Mouse (Mus musculus): ENCODE results near the gene Prkaa1. TPM values are rescaled to one million over a fixed set of nuclear protein-coding genes. Genes with fewer than 3 reads are reported as not detected.

Prkaa1 gene
- polyA plus RNA-seq, 1 experiment from 2014 or later = 12.6 TPM

DNA sequence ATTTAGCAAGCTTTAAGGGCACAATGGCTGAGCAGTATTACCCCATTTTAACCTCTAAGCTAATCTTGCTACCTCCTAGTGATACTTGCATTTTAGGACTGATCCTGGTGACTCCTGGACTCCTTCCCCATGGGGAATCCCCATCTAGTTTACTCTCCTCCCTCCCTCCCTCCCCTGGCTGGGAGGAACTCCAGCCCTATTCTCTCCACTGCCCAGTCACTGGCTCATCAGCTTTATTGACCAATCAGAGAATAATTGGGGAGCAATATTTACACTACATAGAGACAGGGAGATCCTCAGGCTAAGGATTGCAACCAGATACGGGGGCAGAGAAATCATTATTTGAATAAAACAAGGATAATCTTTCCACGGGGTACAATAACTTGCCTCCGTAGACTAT lies 9.5 kb upstream of the Prkaa1 start:
- no peaks in the 10 kb centered on the region for H3K27me3 ChIP-seq
- no peak for ATAC-seq (replicated peaks)
- H3K9ac ChIP-seq (replicated peaks) = no peak overlapping the region
- no peaks in the 10 kb centered on the region for H3K36me3 ChIP-seq
- H3K4me2 ChIP-seq (replicated peaks) = no peak overlapping the region
- H3K4me1 ChIP-seq = peaks cover 8% of the 10 kb centered on the region
- no peaks in the 10 kb centered on the region for H3K9me3 ChIP-seq
- 73% methylated on average over 3 of the region's 3 CpGs for WGBS
- H3K27ac ChIP-seq (replicated peaks) = no peak overlapping the region
- H3K4me3 ChIP-seq = no peak overlapping the region

DNA sequence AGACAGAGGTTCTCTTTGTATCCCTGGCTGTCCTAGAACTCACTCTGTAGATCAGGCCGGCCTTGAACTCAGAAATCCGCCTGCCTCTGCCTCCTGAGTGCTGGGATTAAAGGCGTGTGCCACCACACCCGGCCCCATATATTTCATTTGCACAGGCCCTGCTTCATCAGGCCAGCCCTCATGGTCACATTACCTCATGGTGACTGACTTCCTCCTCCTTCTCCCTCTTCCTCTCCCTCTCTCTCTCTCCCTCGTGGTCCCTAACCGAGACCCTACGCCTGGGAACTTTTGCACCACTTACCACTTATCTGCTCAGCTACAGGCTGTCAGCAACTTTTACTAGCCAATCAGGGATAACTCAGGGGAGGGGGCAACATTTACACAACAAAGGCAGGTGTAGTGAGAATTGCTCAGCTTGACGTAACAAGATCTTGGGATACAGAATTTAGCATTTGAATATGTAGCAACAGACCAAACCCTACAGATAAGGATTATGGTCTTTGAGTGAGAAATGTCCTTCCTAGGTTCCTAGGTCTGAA lies 8.6 kb upstream of the Prkaa1 start:
- no peaks in the 10 kb centered on the region for H3K36me3 ChIP-seq
- no peak overlapping the region for H3K27ac ChIP-seq (replicated peaks)
- no peak overlapping the region for H3K4me2 ChIP-seq (replicated peaks)
- ATAC-seq (replicated peaks) = no peak
- no peak overlapping the region for H3K9ac ChIP-seq (replicated peaks)
- no peaks in the 10 kb centered on the region for H3K9me3 ChIP-seq
- H3K4me3 ChIP-seq = no peak overlapping the region
- H3K4me1 ChIP-seq = peaks cover 8% of the 10 kb centered on the region
- no peaks in the 10 kb centered on the region for H3K27me3 ChIP-seq
- 82% methylated on average over 8 of the region's 8 CpGs for WGBS

DNA sequence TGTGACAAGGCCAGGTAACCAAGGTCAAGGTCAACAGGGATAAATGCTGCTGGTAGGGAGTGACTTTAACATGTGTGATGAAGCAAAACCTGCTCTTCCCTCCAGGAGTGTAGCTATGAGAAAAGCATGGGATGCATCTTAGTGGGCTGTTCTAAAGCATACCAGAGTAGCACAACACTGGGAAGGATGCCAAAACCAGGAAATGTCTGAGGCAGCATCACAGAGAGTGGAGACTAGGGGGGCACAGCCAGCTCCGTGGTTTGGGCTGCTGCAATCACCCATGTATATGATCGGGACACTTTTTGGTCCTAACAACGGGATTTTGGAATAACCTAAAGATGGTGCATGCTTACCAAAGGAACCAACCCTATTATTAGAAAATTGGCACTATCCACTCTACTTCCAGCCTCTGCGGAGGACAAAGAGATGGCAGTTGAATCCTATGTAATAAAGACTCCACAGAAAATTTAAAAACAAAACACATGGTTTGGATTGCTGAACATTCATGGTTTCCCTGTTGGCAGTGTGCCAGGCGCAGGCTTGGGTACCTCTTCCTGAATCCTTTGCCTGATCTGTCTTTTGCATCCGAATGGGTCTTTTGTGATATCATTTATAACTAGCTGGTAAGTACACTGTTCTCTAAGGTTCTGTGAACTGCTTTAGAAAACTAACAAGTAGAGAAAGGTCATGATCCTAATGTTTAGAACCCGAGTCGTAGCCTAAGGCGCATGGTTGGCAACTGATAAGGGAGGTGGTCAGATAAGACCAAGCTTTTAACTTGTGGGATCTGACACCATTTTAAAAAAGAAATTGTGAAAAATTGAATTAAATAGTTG lies 5.4 kb upstream of the Prkaa1 start:
- ATAC-seq (replicated peaks) = peak; percentile 91
- H3K9ac ChIP-seq (replicated peaks) = no peak overlapping the region
- H3K27ac ChIP-seq (replicated peaks) = peak overlapping the region; percentile 65
- no peaks in the 10 kb centered on the region for H3K9me3 ChIP-seq
- H3K4me2 ChIP-seq (replicated peaks) = peak overlapping the region; percentile 18; the same call in 1 of the 2 replicates
- H3K4me1 ChIP-seq = peaks cover 8% of the 10 kb centered on the region
- 45% methylated on average over 9 of the region's 9 CpGs for WGBS
- H3K36me3 ChIP-seq = no peaks in the 10 kb centered on the region
- H3K27me3 ChIP-seq = no peaks in the 10 kb centered on the region
- H3K4me3 ChIP-seq = no peak overlapping the region

DNA sequence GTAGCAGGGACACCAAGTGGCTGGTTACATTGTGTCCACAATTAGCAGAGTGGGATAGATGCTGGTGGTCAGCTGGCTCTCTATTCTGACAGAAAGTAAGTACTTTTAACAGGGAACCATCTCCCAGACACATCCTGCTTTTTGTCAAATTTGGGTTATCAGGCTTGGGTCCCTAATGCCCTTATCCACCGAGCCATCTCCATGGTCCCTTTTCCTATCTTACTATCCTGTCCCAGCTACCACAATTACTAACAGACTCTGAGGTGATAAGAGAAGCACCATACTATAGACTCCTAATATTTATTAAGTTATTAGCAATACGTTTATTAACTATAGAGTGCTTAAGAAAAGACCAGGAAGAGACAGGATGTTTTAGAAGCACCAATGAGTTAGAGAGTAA lies 4.3 kb upstream of the Prkaa1 start:
- 94% methylated on average over 2 of the region's 2 CpGs for WGBS
- Histone ChIP-seq H3K4me2 (replicated peaks) (no peak overlapping the region), H3K9ac (replicated peaks) (no peak overlapping the region), H3K4me1 (peaks cover 10% of the 10 kb centered on the region), H3K27me3 (no peaks in the 10 kb centered on the region), H3K27ac (replicated peaks) (no peak overlapping the region), H3K36me3 (no peaks in the 10 kb centered on the region), H3K9me3 (no peaks in the 10 kb centered on the region), H3K4me3 (no peak overlapping the region)
- ATAC-seq (replicated peaks) = no peak

DNA sequence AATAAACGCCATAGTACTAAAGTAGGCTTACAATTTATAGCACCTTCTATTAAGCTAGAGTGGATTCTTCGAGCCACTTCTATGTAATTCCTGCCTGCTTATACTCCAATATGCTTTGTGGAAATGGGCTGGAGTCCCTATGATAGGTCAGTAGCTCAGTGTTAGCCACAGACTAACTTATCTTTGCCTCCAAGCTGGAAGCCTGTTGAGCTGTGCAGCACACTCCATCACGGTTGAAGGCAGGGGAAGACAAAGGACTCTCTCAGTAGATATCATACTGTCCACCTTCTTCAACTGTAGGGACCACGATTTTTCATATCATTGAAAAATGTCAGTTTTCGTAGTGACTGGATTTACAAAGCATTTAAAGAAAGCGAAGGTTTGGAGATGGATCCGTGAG lies 3.8 kb upstream of the Prkaa1 start:
- WGBS = 92% methylated on average over 7 of the region's 7 CpGs
- Histone ChIP-seq H3K9me3 (no peaks in the 10 kb centered on the region), H3K4me3 (no peak overlapping the region), H3K9ac (replicated peaks) (no peak overlapping the region), H3K27me3 (no peaks in the 10 kb centered on the region), H3K27ac (replicated peaks) (no peak overlapping the region), H3K4me1 (peaks cover 15% of the 10 kb centered on the region), H3K36me3 (no peaks in the 10 kb centered on the region), H3K4me2 (replicated peaks) (no peak overlapping the region)
- ATAC-seq (replicated peaks) = no peak

- no peak for ATAC-seq (replicated peaks)
- peaks cover 20% of the 10 kb centered on the region for H3K4me1 ChIP-seq
- no peak overlapping the region for H3K9ac ChIP-seq (replicated peaks)
- H3K4me3 ChIP-seq = no peak overlapping the region
- H3K27ac ChIP-seq (replicated peaks) = no peak overlapping the region
- no peaks in the 10 kb centered on the region for H3K9me3 ChIP-seq
- no peaks in the 10 kb centered on the region for H3K36me3 ChIP-seq
- no peaks in the 10 kb centered on the region for H3K27me3 ChIP-seq
- H3K4me2 ChIP-seq (replicated peaks) = no peak overlapping the region
These were observed 3.3 kb upstream of the Prkaa1 start for GRCm38 (mm10) chr15:5140357-5140756.

GRCm38 (mm10) chr15:5142047-5142446 lies 1.6 kb upstream of the Prkaa1 start:
- H3K27ac ChIP-seq (replicated peaks) = no peak overlapping the region
- H3K9me3 ChIP-seq = no peaks in the 10 kb centered on the region
- H3K36me3 ChIP-seq = no peaks in the 10 kb centered on the region
- H3K4me2 ChIP-seq (replicated peaks) = no peak overlapping the region
- peaks cover 23% of the 10 kb centered on the region for H3K4me1 ChIP-seq
- no peak for ATAC-seq (replicated peaks)
- no peaks in the 10 kb centered on the region for H3K27me3 ChIP-seq
- H3K4me3 ChIP-seq = no peak overlapping the region
- H3K9ac ChIP-seq (replicated peaks) = no peak overlapping the region
- WGBS = 66% methylated on average over 5 of the region's 5 CpGs

- peak overlapping the region; percentile 51; the same call in 1 of the 2 replicates for H3K4me2 ChIP-seq (replicated peaks)
- ATAC-seq (replicated peaks) = no peak
- peak overlapping the region; percentile 94; the same call in 1 of the 2 replicates for H3K4me3 ChIP-seq
These were observed 947 bp upstream of the Prkaa1 start for GRCm38 (mm10) chr15:5142714-5143113.

DNA sequence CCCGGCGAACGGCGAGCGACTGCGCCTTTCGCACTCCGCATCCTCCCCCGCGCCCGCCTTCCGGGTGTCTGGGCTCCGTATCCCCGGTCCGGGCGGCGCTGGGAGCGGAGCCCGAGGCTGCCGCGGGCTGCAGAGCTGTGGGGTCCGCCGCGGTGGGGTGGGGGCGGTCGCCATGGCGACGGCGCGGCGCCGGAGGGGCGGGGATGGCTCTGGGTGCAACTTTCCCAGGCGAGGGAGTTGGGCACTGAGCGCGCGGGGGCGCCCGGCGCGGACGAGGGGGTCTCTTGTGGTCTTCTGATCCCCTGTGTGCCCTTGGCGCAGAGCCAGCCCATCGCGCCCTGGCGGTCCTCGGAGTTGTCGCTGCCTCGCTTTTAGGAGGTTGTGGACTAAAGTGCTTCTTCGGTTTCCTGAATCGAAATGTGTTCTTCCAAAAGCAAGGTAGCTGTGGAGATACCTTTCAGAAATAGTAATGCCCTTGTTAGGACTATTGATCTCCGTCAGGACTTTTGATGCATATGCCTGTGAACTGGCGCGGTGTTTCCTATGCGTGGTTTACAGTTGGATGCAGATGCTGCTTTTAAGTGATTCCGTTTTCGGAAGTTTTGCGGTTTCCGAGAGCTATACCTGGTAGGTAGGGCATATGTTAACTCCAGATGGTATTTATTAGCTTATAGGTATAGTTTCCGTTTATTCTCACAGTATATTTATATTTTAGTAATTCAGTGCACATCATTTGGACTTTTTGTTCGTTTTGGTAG lies 539 bp downstream of the Prkaa1 start:
- Histone ChIP-seq H3K27ac (replicated peaks) (peak overlapping the region; percentile 94), H3K9ac (replicated peaks) (peak overlapping the region; percentile 89), H3K4me2 (replicated peaks) (peak overlapping the region; percentile 51), H3K27me3 (no peaks in the 10 kb centered on the region), H3K4me1 (peaks cover 18% of the 10 kb centered on the region), H3K9me3 (no peaks in the 10 kb centered on the region), H3K4me3 (peak overlapping the region; percentile 94), H3K36me3 (no peaks in the 10 kb centered on the region)
- peak; percentile 94 for ATAC-seq (replicated peaks)
- under 1% methylated on average over 59 of the region's 61 CpGs for WGBS

More at GRCm38 (mm10) chr15:5142714-5143113, 947 bp upstream of the Prkaa1 start:
- WGBS = 67% methylated on average over 5 of the region's 5 CpGs
- Histone ChIP-seq H3K27me3 (no peaks in the 10 kb centered on the region), H3K9ac (replicated peaks) (no peak overlapping the region), H3K4me1 (peaks cover 23% of the 10 kb centered on the region), H3K27ac (replicated peaks) (no peak overlapping the region), H3K9me3 (no peaks in the 10 kb centered on the region), H3K36me3 (no peaks in the 10 kb centered on the region)

DNA sequence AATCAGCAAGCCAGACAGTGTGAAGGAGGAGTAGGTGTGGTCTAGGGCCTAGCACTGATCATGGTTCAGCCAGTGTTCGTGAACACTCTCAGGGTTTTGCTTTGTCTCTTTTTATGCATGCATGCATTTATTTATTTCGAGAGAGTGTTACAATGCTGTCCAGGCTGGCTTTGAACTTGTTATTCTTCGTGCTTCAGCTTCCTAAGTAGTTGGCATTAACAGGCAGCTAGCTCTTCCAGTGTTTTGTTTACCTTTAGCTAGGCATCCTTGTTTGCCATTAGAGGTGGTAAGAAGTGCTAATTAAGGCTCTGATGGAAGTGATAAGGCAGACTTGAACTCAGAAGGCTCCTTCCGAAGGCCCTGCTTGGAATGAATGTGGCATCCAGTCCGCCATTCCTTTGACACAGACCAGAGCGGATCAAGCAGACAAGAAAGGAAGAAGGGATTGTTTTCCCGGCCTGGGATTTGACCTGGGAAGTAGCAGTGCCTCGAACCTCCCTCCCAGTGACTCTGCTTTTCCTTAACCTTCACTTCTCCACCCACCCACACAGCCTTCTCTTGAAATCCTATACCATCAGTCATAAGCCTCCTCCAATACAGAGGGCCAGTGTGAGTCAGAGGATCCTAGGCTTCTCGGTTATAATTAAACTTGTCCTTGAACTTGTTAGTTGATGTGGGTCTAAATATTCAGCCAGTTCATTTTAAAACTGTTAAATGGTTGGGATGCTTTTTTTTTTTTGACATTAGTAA lies 1.7 kb downstream of the Prkaa1 start:
- H3K9ac ChIP-seq (replicated peaks) = peak overlapping the region; percentile 24; the same call in 1 of the 2 replicates

DNA sequence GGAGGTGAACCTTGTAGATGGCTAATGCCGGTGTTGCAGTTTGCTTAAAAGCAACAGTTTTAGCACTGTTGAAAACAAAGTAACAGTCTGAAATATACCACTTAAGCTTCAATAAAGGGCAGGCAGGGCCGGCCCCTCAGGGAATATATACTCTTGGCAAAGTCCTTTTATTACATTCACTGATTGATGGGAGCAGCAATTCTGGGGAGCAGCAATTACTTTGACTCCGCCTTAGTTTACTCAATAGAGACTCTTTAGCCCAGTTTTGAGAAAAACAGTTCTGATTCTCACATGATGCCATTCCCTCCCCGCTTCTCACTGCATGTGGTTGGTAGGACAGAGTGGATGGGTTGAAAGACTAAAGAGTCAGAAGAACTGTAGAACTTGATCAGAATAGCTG lies 5.5 kb downstream of the Prkaa1 start:
- no peak overlapping the region for H3K27ac ChIP-seq (replicated peaks)
- WGBS = 45% methylated on average over 4 of the region's 4 CpGs
- no peaks in the 10 kb centered on the region for H3K9me3 ChIP-seq
- H3K9ac ChIP-seq (replicated peaks) = no peak overlapping the region
- no peak overlapping the region for H3K4me3 ChIP-seq
- H3K4me1 ChIP-seq = peaks cover 22% of the 10 kb centered on the region
- ATAC-seq (replicated peaks) = no peak
- H3K36me3 ChIP-seq = no peaks in the 10 kb centered on the region
- no peak overlapping the region for H3K4me2 ChIP-seq (replicated peaks)
- H3K27me3 ChIP-seq = no peaks in the 10 kb centered on the region

More for the DNA sequence above, 1.7 kb downstream of the Prkaa1 start:
- Histone ChIP-seq H3K4me3 (peak overlapping the region; percentile 94), H3K4me2 (replicated peaks) (peak overlapping the region; percentile 51), H3K27me3 (no peaks in the 10 kb centered on the region), H3K9me3 (no peaks in the 10 kb centered on the region), H3K27ac (replicated peaks) (no peak overlapping the region), H3K4me1 (peaks cover 22% of the 10 kb centered on the region), H3K36me3 (no peaks in the 10 kb centered on the region)
- 40% methylated on average over 9 of the region's 9 CpGs for WGBS
- no peak for ATAC-seq (replicated peaks)

All from forebrain, embryonic 15.5 days (tissue).